Comparison of ENCODE assay signal across 7 mouse cellular contexts in the genomic region with DNA sequence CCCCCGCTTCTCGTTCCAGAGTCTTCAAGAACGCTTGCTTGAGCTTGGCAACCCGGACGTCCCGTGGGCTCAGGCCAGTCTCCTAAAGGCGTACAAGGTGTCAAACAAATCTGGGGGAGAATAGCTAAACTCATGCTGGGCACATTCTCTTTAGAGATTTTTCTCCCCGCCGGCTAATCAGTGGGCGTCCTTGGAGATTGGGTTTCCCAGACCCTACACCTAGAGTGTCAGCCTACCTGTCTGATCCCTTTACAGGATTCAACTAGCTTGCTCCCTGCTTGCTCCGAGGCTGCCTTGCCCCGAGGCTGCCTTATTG. TPM values are rescaled to one million over a fixed set of nuclear protein-coding genes. Genes with fewer than 3 reads are reported as not detected.
DNase-seq lines count a peak whose midpoint lies in the region; ATAC-seq and TF ChIP-seq lines count a peak whose summit lies in the region.

No protein-coding gene starts in this region.

- under 1% methylated on average over 12 of the region's 12 CpGs for WGBS in forebrain, embryonic 12.5 days
- 2% methylated on average over 12 of the region's 12 CpGs for WGBS in liver, embryonic 14.5 days (ENCODE audit: insufficient replicate concordance)
- WGBS in stomach, postnatal 0 days = 2% methylated on average over 12 of the region's 12 CpGs

- peak overlapping the region; percentile 91 for H3K4me3 ChIP-seq in testis, adult 2 months (ENCODE audit: control insufficient read depth, low read depth, low read length)
- peak overlapping the region; percentile 57 for H3K4me3 ChIP-seq in forebrain, embryonic 12.5 days (replicated peaks)
- peak overlapping the region; percentile 73 to 74 for H3K4me3 ChIP-seq in liver, embryonic 14.5 days (ENCODE audit: insufficient read depth in 1 of 2, low read depth in 2 of 2, low read length in 2 of 2)
- peak overlapping the region; percentile 81 for H3K4me3 ChIP-seq in stomach, postnatal 0 days (ENCODE audit: low read depth, low read length)

- peak overlapping the region; percentile 59 for H3K9ac ChIP-seq in forebrain, embryonic 12.5 days
- H3K9ac ChIP-seq in liver, embryonic 14.5 days (replicated peaks) = peak overlapping the region; percentile 67; the same call in 1 of the 2 replicates
- peak overlapping the region; percentile 88 for H3K9ac ChIP-seq in stomach, postnatal 0 days (ENCODE audit: low read length)

- peak overlapping the region; percentile 73 for H3K27ac ChIP-seq in testis, adult 2 months (ENCODE audit: control insufficient read depth, insufficient read depth, low read depth, low read length)
- H3K27ac ChIP-seq in forebrain, embryonic 12.5 days = no peak overlapping the region
- H3K27ac ChIP-seq in liver, embryonic 14.5 days = no peak overlapping the region
- peak overlapping the region; percentile 95 for H3K27ac ChIP-seq in stomach, postnatal 0 days (replicated peaks)

- DNase-seq in testis, postnatal 10 days (ENCODE audit: low spot score) = no peak
- DNase-seq in liver, embryonic 14.5 days (ENCODE audit: low read depth in 3 of 3, low spot score in 3 of 3) = no peak
- DNase-seq in stomach, postnatal 0 days (ENCODE audit: low spot score) = peak; percentile 42
- no peak for DNase-seq in right cerebral cortex, adult 2 months (ENCODE audit: low spot score in 2 of 2)
- DNase-seq in adrenal gland, adult 8-10 months = no peak

- ATAC-seq in forebrain, embryonic 12.5 days (ENCODE audit: low FRiP score) = no peak
- ATAC-seq in liver, embryonic 14.5 days (ENCODE audit: insufficient read depth) = no peak
- no peak for ATAC-seq in stomach, postnatal 0 days (ENCODE audit: low FRiP score, low TSS enrichment)

- TF ChIP-seq EP300 in liver, embryonic 14.5 days (IDR thresholded peaks at IDR 0.05; ENCODE audit: low read depth) = no peak
- no peak for TF ChIP-seq EP300 in stomach, postnatal 0 days (optimal IDR thresholded peaks at IDR 0.05)

- TF ChIP-seq CTCF in testis, adult 2 months (IDR thresholded peaks at IDR 0.05; ENCODE audit: control insufficient read depth, insufficient read depth, insufficient replicate concordance, low read depth, low read length) = no peak
- TF ChIP-seq CTCF in liver, embryonic 14.5 days (IDR thresholded peaks at IDR 0.05; ENCODE audit: low read depth) = no peak
- no peak for TF ChIP-seq CTCF in stomach, postnatal 0 days (IDR thresholded peaks at IDR 0.05; ENCODE audit: low read depth)

- no peaks in the 10 kb centered on the region for H3K9me3 ChIP-seq in forebrain, embryonic 12.5 days
- no peaks in the 10 kb centered on the region for H3K9me3 ChIP-seq in liver, embryonic 14.5 days (ENCODE audit: control insufficient read depth, low read length)
- H3K9me3 ChIP-seq in stomach, postnatal 0 days (ENCODE audit: control insufficient read depth, low read length) = no peaks in the 10 kb centered on the region

- no peak for TF ChIP-seq POLR2A in testis, adult 2 months (IDR thresholded peaks at IDR 0.05; ENCODE audit: control insufficient read depth, low read depth, low read length)

- no peaks in the 10 kb centered on the region for H3K27me3 ChIP-seq in testis, adult 2 months (ENCODE audit: control insufficient read depth, insufficient read depth, low read length)
- H3K27me3 ChIP-seq in forebrain, embryonic 12.5 days = peaks cover 44% of the 10 kb centered on the region
- H3K27me3 ChIP-seq in liver, embryonic 14.5 days (ENCODE audit: control insufficient read depth, insufficient read depth, low read length) = no peaks in the 10 kb centered on the region
- no peaks in the 10 kb centered on the region for H3K27me3 ChIP-seq in stomach, postnatal 0 days (ENCODE audit: control insufficient read depth, insufficient read depth, low read length)

- H3K4me1 ChIP-seq in testis, adult 2 months (ENCODE audit: control insufficient read depth, insufficient read depth, low read length) = peaks cover 9% of the 10 kb centered on the region
- H3K4me1 ChIP-seq in forebrain, embryonic 12.5 days = peaks cover 18% of the 10 kb centered on the region
- H3K4me1 ChIP-seq in liver, embryonic 14.5 days (replicated peaks; ENCODE audit: control insufficient read depth in 2 of 2, insufficient read depth in 2 of 2, low read length in 1 of 2) = peaks cover 0 to 6% of the 10 kb centered on the region in 2 experiments; a peak in 3 of 4 replicates
- 0 out of 2 replicates have a peak, but pooled peaks cover 2% of the 10 kb centered on the region for H3K4me1 ChIP-seq in stomach, postnatal 0 days (replicated peaks; ENCODE audit: control insufficient read depth, insufficient read depth)

- H3K36me3 ChIP-seq in testis, adult 2 months (ENCODE audit: control insufficient read depth, insufficient read depth, low read length) = no peaks in the 10 kb centered on the region
- no peaks in the 10 kb centered on the region for H3K36me3 ChIP-seq in forebrain, embryonic 12.5 days (replicated peaks)
- no peaks in the 10 kb centered on the region for H3K36me3 ChIP-seq in liver, embryonic 14.5 days (replicated peaks; ENCODE audit: control insufficient read depth, insufficient read depth, low read depth)
- no peaks in the 10 kb centered on the region for H3K36me3 ChIP-seq in stomach, postnatal 0 days (ENCODE audit: control insufficient read depth, insufficient read depth, low read length)

- H3K4me2 ChIP-seq in forebrain, embryonic 12.5 days = peak overlapping the region; percentile 96
- peak overlapping the region; percentile 89 for H3K4me2 ChIP-seq in liver, embryonic 14.5 days (ENCODE audit: low read depth)
- peak overlapping the region; percentile 93 for H3K4me2 ChIP-seq in stomach, postnatal 0 days (replicated peaks; ENCODE audit: low read depth)

RNA-seq across cellular contexts. Expression of a gene that starts 0.7 kb away (rescaled TPM):
- 55.8 and 59.2 TPM in 2 replicates for polyA plus RNA-seq in testis, adult 2 months (2012; rRNA removed)
- polyA plus RNA-seq in forebrain, embryonic 12.5 days (2016; fragmentation: Nextera tagmentation; extraction: Ambion mirVana) = 3.2 and 4.6 TPM in 2 replicates
- 4.4 and 4.9 TPM in 2 replicates for polyA plus RNA-seq in liver, embryonic 14.5 days (2012; rRNA removed)
- polyA plus RNA-seq in liver, embryonic 14.5 days (2014; fragmentation: Nextera tagmentation; extraction: Ambion mirVana) = 7.2 and 8.7 TPM in 2 replicates
- polyA plus RNA-seq in stomach, postnatal 0 days (2015; fragmentation: Nextera tagmentation; extraction: Ambion mirVana) = 60.6 and 67.3 TPM in 2 replicates
- 10 to 100 TPM; 61.8 to 90.0 (median 71.0) TPM for total RNA-seq in adrenal gland, adult 8-10 months (2022)

Comparison
In these comparisons a context has a peak if more than half of its experiments do, and no peak if none do; other contexts are left out.
1. H3K27ac ChIP-seq: peak in testis, adult 2 months (single experiment) and stomach, postnatal 0 days (single experiment); none in forebrain, embryonic 12.5 days (single experiment) and liver, embryonic 14.5 days (single experiment).
2. Peak in every context shown above with its lines, with median percentiles within 50 percentile points of each other: H3K4me3 ChIP-seq, H3K4me2 ChIP-seq and H3K9ac ChIP-seq.